ENCODE assay signal across 10 mouse cellular contexts in the genomic region with DNA sequence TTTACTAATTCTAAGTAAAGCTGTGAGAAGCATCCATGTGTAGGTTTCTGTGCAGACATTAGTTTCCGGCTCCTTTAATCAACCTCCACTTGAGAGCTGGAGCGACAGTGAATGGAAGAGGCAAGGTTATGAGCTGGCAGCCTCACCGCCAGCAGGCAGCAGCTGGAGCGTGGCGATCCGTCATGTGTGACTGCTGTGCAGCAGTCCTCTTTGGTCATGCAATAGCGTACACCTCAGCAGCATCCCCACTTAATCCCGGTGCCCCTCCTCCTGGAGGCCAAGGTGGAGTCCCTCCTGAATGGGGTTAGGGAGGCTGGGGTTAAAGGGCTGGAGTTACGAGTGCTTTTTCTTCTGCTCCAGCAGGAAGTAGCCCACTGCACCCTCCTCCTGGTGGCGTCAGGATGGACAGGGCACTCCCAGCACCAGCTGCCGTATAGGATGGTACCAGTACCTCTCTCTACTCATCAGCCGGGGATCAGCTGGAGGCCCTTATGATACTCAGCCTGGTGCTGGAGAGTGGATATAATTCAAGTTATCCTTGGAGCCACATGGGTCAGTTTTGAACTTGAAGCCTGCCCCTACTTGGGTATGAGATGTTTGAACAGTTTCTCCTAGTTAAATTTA. TPM values are rescaled to one million over a fixed set of nuclear protein-coding genes. Genes with fewer than 3 reads are reported as not detected.
DNase-seq lines count a peak whose midpoint lies in the region; ATAC-seq and TF ChIP-seq lines count a peak whose summit lies in the region.
"Had no signal": no experiment of that assay in that cellular context is flagged by ENCODE, and none has a peak within 500 bp of the region (broad histone marks: within the 10 kb centered on the region; RNA-seq: fewer than 3 reads in every experiment).

No protein-coding gene starts in this region.

- no peak overlapping the region for H3K9ac ChIP-seq in neural tube, embryonic 12.5 days
- H3K9ac ChIP-seq in hindbrain, postnatal 0 days (replicated peaks; ENCODE audit: low read length): no peak overlapping the region
- H3K9ac ChIP-seq: lung, embryonic 15.5 days had no signal

- no peak overlapping the region for H3K27ac ChIP-seq in neural tube, embryonic 12.5 days
- H3K27ac ChIP-seq in hindbrain, postnatal 0 days: no peak overlapping the region
- H3K27ac ChIP-seq: lung, embryonic 15.5 days had no signal

- H3K4me2 ChIP-seq in neural tube, embryonic 12.5 days (replicated peaks): no peak overlapping the region
- no peak overlapping the region for H3K4me2 ChIP-seq in hindbrain, postnatal 0 days (ENCODE audit: low read depth, low read length)
- H3K4me2 ChIP-seq: lung, embryonic 15.5 days had no signal

- no peaks in the 10 kb centered on the region for H3K27me3 ChIP-seq in neural tube, embryonic 12.5 days (replicated peaks)
- no peaks in the 10 kb centered on the region for H3K27me3 ChIP-seq in hindbrain, postnatal 0 days (ENCODE audit: insufficient read depth, low read length)
- H3K27me3 ChIP-seq: lung, embryonic 15.5 days had no signal

- H3K9me3 ChIP-seq in neural tube, embryonic 12.5 days: no peaks in the 10 kb centered on the region
- no peaks in the 10 kb centered on the region for H3K9me3 ChIP-seq in hindbrain, postnatal 0 days (ENCODE audit: low read length)
- H3K9me3 ChIP-seq: lung, embryonic 15.5 days had no signal

- no peak overlapping the region for H3K4me3 ChIP-seq in neural tube, embryonic 12.5 days
- H3K4me3 ChIP-seq in hindbrain, postnatal 0 days (ENCODE audit: low read length): no peak overlapping the region
- H3K4me3 ChIP-seq: lung, embryonic 15.5 days had no signal

- 73% methylated on average over 12 of the region's 12 CpGs for WGBS in neural tube, embryonic 12.5 days
- 36% methylated on average over 12 of the region's 12 CpGs for WGBS in hindbrain, postnatal 0 days

- H3K4me1 ChIP-seq in neural tube, embryonic 12.5 days: no peaks in the 10 kb centered on the region
- no peaks in the 10 kb centered on the region for H3K4me1 ChIP-seq in hindbrain, postnatal 0 days (ENCODE audit: insufficient read depth, low read length)
- H3K4me1 ChIP-seq: lung, embryonic 15.5 days had no signal

- 0 out of 2 replicates have a peak, but pooled peaks have one; percentile 7 for TF ChIP-seq CTCF in hindbrain, postnatal 0 days (IDR thresholded peaks at IDR 0.05; ENCODE audit: low read depth)

- ATAC-seq in neural tube, embryonic 12.5 days (ENCODE audit: low FRiP score, low read depth): 0 out of 2 replicates have a peak, but pooled peaks have one; percentile 33
- peak; percentile 63 for ATAC-seq in hindbrain, postnatal 0 days

- no peak for DNase-seq in neural tube, embryonic 10.5 days (ENCODE audit: extremely low spot score, low spot score)
- no peak for DNase-seq in hindbrain, postnatal 0 days (ENCODE audit: low spot score)
- peak; percentile 49 to 76 for DNase-seq in kidney, postnatal 25 days
- no peak for DNase-seq in heart, adult 9 months (ENCODE audit: low spot score in 2 of 2)
- no peak for DNase-seq in adrenal gland, postnatal 36 days
- no peak for DNase-seq in spleen, postnatal 14 days (ENCODE audit: low spot score in 2 of 2)
- DNase-seq: adrenal gland, adult 8-10 months; heart, postnatal 36 days had no signal

- no peaks in the 10 kb centered on the region for H3K36me3 ChIP-seq in neural tube, embryonic 12.5 days
- no peaks in the 10 kb centered on the region for H3K36me3 ChIP-seq in hindbrain, postnatal 0 days (ENCODE audit: insufficient read depth, low read length)
- H3K36me3 ChIP-seq: lung, embryonic 15.5 days had no signal

RNA-seq across cellular contexts. Expression of a gene that starts 20.1 kb away (rescaled TPM):
- polyA plus RNA-seq in neural tube, embryonic 12.5 days (2016; fragmentation: Nextera tagmentation; extraction: Ambion mirVana): 1.8 and 2.7 TPM in 2 replicates
- total RNA-seq in hindbrain, postnatal 0 days (2014; rRNA removed): 12.9 and 41.5 TPM in 2 replicates
- 8.1 and 8.3 TPM in 2 replicates for polyA plus RNA-seq in hindbrain, postnatal 0 days (2015; fragmentation: Nextera tagmentation; extraction: Ambion mirVana)
- total RNA-seq in adrenal gland, postnatal 36 days (2021): 10 to 100 TPM; 13.4 to 14.1 TPM

RNA-seq across cellular contexts. Expression of a gene that starts 54.4 kb away (rescaled TPM):
- 0.75 and 1.0 TPM in 2 replicates for polyA plus RNA-seq in neural tube, embryonic 12.5 days (2016; fragmentation: Nextera tagmentation; extraction: Ambion mirVana)
- total RNA-seq in hindbrain, postnatal 0 days (2014; rRNA removed): 0.75 and 1.5 TPM in 2 replicates
- 1.2 TPM in 2 replicates for polyA plus RNA-seq in hindbrain, postnatal 0 days (2015; fragmentation: Nextera tagmentation; extraction: Ambion mirVana)
- 10 to 100 TPM in 1 of 2 experiments, 1 to 10 TPM in 1; 6.6 to 20.5 TPM for total RNA-seq in adrenal gland, postnatal 36 days (2021)

Comparison
In these comparisons a context has a peak if more than half of its experiments do, and no peak if none do; other contexts are left out.
1. DNase-seq: peak in kidney, postnatal 25 days (2 of 2); none in neural tube, embryonic 10.5 days (single experiment), hindbrain, postnatal 0 days (single experiment), heart, adult 9 months (0 of 2), adrenal gland, postnatal 36 days (0 of 2) and spleen, postnatal 14 days (0 of 2).